Mouse (Mus musculus) MEL (cell line): ENCODE data around the gene Ppp1r18.

ENCODE experiments used
- CTCF ChIP-seq, 3 experiments: IDR thresholded peaks in 2 of 3; conservative IDR thresholded peaks in 1 of 3; 2 replicates each; pipeline ENCODE4 v1.5.1; 2011 to 2012; ENCODE audit warnings: low read length in 3 of 3, low read depth in 2 of 3, mild to moderate bottlenecking in 2 of 3, improper control_type of control experiment in 1 of 3, inconsistent platforms in 1 of 3, mixed read lengths in 1 of 3, moderate library complexity in 1 of 3; ENCODE audit not compliant: control insufficient read depth in 1 of 3, insufficient read depth in 1 of 3, poor library complexity in 1 of 3, severe bottlenecking in 1 of 3
- HCFC1 ChIP-seq: IDR thresholded peaks from 2 replicates; pipeline ENCODE4 v1.6.1; 2012; ENCODE audit warnings: low read depth, mild to moderate bottlenecking, inconsistent platforms, low read length, improper control_type of control experiment, moderate library complexity
- MAX ChIP-seq: IDR thresholded peaks from 2 replicates; pipeline ENCODE4 v1.6.1; 2011; ENCODE audit warnings: low read length, improper control_type of control experiment
- POLR2A ChIP-seq, 2 experiments: IDR thresholded peaks; 2 replicates each; pipeline ENCODE4 v1.6.1; 2011 to 2012; ENCODE audit warnings: low read length in 2 of 2, mild to moderate bottlenecking in 2 of 2, control low read depth in 1 of 2, improper control_type of control experiment in 1 of 2, low read depth in 1 of 2, moderate library complexity in 1 of 2; ENCODE audit not compliant: control insufficient read depth in 1 of 2, insufficient read depth in 1 of 2, poor library complexity in 1 of 2
- POLR2AphosphoS2 ChIP-seq: IDR thresholded peaks from 2 replicates; pipeline ENCODE4 v1.6.1; 2011; ENCODE audit warnings: low read length, improper control_type of control experiment

GRCm38 (mm10) chr17:35833239-35833751 is 32.1 kb upstream of the Ppp1r18 start:
- TF ChIP-seq CTCF (IDR thresholded peaks at IDR 0.05 in 2 of 3, conservative IDR thresholded peaks at IDR 0.05 in 1 of 3; ENCODE audit: control insufficient read depth in 1 of 3, insufficient read depth in 1 of 3, low read depth in 2 of 3, low read length in 3 of 3, poor library complexity in 1 of 3, severe bottlenecking in 1 of 3) (no peak), POLR2A (IDR thresholded peaks at IDR 0.05; ENCODE audit: control insufficient read depth in 1 of 2, insufficient read depth in 1 of 2, low read depth in 1 of 2, low read length in 2 of 2, poor library complexity in 1 of 2) (peak; percentile 32 to 74; a peak in 3 of 4 replicates), POLR2AphosphoS2 (no peak), HCFC1 (no peak), MAX (no peak)
